Comparison of ENCODE assay signal across 9 mouse cellular contexts in the genomic region with DNA sequence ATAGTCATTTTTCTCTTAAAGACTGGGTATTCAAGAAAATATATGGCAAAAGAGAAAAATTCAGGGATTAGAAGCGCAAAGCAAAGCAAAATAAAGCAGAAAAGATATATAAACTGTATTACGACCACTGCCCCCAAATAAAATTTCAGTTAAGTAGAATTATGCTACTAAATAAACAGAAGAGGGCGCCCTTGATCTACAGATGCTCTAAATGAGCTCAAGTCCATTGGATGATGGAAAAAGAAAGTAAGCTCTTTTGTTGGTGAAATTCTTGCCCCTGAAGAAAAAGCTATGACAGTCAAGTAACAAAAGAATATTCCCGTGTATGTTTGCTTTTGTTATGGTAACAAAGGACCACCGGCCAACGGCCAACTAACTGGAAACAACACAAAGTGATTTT.
A peak's percentile ranks its signal among the peaks of the same experiment; 100 is the strongest.
DNase-seq lines count a peak whose midpoint lies in the region; ATAC-seq and TF ChIP-seq lines count a peak whose summit lies in the region.
"Had no signal": no experiment of that assay in that cellular context is flagged by ENCODE, and none has a peak within 500 bp of the region (broad histone marks: within the 10 kb centered on the region; RNA-seq: fewer than 3 reads in every experiment).

No protein-coding gene starts in this region.

- no peak overlapping the region for H3K9ac ChIP-seq in forebrain, embryonic 14.5 days (ENCODE audit: low read length)
- H3K9ac ChIP-seq in forebrain, embryonic 13.5 days = no peak overlapping the region
- no peak overlapping the region for H3K9ac ChIP-seq in lung, embryonic 14.5 days

- no peaks in the 10 kb centered on the region for H3K27me3 ChIP-seq in forebrain, embryonic 14.5 days (replicated peaks; ENCODE audit: control insufficient read depth, insufficient read depth, low read length)
- H3K27me3 ChIP-seq in forebrain, embryonic 13.5 days = no peaks in the 10 kb centered on the region
- H3K27me3 ChIP-seq in lung, embryonic 14.5 days (ENCODE audit: insufficient read depth, low read length) = no peaks in the 10 kb centered on the region

- ATAC-seq in forebrain, embryonic 14.5 days = no peak
- no peak for ATAC-seq in forebrain, embryonic 13.5 days
- ATAC-seq in lung, embryonic 14.5 days (ENCODE audit: insufficient read depth) = no peak

- DNase-seq in forebrain, embryonic 14.5 days (ENCODE audit: low spot score) = peak; percentile 90
- peak; percentile 88 for DNase-seq in lung, embryonic 14.5 days
- no peak for DNase-seq in lung, adult 18-20 months
- peak; percentile 26 for DNase-seq in c-Kit-positive CD71-negative TER-119-negative erythroid progenitor cells, embryonic 14.5 days (ENCODE audit: low read depth)
- peak; percentile 77 for DNase-seq in retina, postnatal 1 day
- no peak for DNase-seq in urinary bladder, postnatal 4 days (ENCODE audit: low spot score in 2 of 2)
- no peak for DNase-seq in kidney, adult 11 months

- H3K36me3 ChIP-seq in forebrain, embryonic 14.5 days (ENCODE audit: control insufficient read depth, insufficient read depth, low read length) = no peaks in the 10 kb centered on the region
- H3K36me3 ChIP-seq in forebrain, embryonic 13.5 days (ENCODE audit: poor library complexity, severe bottlenecking) = no peaks in the 10 kb centered on the region
- H3K36me3 ChIP-seq in lung, embryonic 14.5 days (ENCODE audit: insufficient read depth) = no peaks in the 10 kb centered on the region
- H3K36me3 ChIP-seq: G1E had no signal

- no peak overlapping the region for H3K4me3 ChIP-seq in forebrain, embryonic 14.5 days (ENCODE audit: low read depth, low read length)
- H3K4me3 ChIP-seq in forebrain, embryonic 13.5 days = no peak overlapping the region
- no peak overlapping the region for H3K4me3 ChIP-seq in lung, embryonic 14.5 days (ENCODE audit: low read depth, low read length)

- H3K4me1 ChIP-seq in forebrain, embryonic 14.5 days (ENCODE audit: control insufficient read depth, insufficient read depth, low read length) = no peaks in the 10 kb centered on the region
- no peaks in the 10 kb centered on the region for H3K4me1 ChIP-seq in forebrain, embryonic 13.5 days
- no peaks in the 10 kb centered on the region for H3K4me1 ChIP-seq in lung, embryonic 14.5 days (ENCODE audit: insufficient read depth)

- peak; percentile 59 for TF ChIP-seq CTCF in lung, embryonic 14.5 days (IDR thresholded peaks at IDR 0.05; ENCODE audit: low read depth)

- 29% methylated on average over 6 of the region's 6 CpGs for WGBS in forebrain, embryonic 14.5 days
- WGBS in forebrain, embryonic 13.5 days = 26% methylated on average over 6 of the region's 6 CpGs
- 25% methylated on average over 6 of the region's 6 CpGs for WGBS in lung, embryonic 14.5 days

- no peaks in the 10 kb centered on the region for H3K9me3 ChIP-seq in forebrain, embryonic 14.5 days (replicated peaks; ENCODE audit: control insufficient read depth, low read length)
- no peaks in the 10 kb centered on the region for H3K9me3 ChIP-seq in forebrain, embryonic 13.5 days (replicated peaks)
- no peaks in the 10 kb centered on the region for H3K9me3 ChIP-seq in lung, embryonic 14.5 days (ENCODE audit: low read depth, low read length)
- H3K9me3 ChIP-seq: G1E had no signal

- H3K4me2 ChIP-seq in forebrain, embryonic 14.5 days (ENCODE audit: low read length) = no peak overlapping the region
- no peak overlapping the region for H3K4me2 ChIP-seq in forebrain, embryonic 13.5 days
- no peak overlapping the region for H3K4me2 ChIP-seq in lung, embryonic 14.5 days

- H3K27ac ChIP-seq in forebrain, embryonic 14.5 days (ENCODE audit: low read depth, low read length) = no peak overlapping the region
- H3K27ac ChIP-seq in forebrain, embryonic 13.5 days = no peak overlapping the region
- H3K27ac ChIP-seq in lung, embryonic 14.5 days (ENCODE audit: low read depth) = no peak overlapping the region

Comparison
In these comparisons a context has a peak if more than half of its experiments do, and no peak if none do; other contexts are left out.
1. DNase-seq: peak in forebrain, embryonic 14.5 days (single experiment), lung, embryonic 14.5 days (single experiment), c-Kit-positive CD71-negative TER-119-negative erythroid progenitor cells, embryonic 14.5 days (single experiment) and retina, postnatal 1 day (single experiment); none in lung, adult 18-20 months (0 of 2), urinary bladder, postnatal 4 days (0 of 2) and kidney, adult 11 months (single experiment).